8 mouse cellular contexts compared by ENCODE assay signal in the genomic region with DNA sequence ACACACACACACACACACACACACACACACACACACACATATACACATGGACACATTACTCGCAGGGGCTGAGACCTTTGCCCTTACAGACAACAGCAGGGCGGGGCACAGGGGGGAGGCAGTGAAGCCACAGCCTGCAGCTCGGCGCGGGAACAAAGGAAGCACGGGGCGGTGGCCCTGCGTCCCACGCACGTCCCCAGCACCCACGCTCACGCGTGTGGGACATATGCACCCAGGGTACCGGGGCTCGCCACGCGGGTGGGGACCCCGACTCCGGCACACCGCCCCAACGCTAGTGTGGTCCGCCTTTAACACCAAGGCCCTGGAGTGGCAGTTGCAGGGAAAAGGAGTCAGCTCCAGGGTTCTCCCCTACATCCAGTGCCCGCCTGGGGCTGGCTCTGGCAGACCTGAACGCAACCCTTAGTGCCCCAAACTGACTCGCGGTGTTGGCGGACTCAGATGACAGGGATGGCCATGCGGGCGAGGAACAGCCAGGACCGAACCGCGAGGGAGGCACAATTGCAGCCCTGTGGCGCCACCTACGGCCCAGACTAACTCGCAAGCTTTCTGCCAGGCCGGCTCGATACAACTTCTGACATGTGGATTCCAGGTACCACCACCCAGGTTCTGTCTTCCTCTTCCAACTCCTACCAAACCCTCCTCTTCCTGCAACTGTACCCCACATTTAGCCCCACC.
DNase-seq lines count a peak whose midpoint lies in the region; ATAC-seq and TF ChIP-seq lines count a peak whose summit lies in the region.

No protein-coding gene starts in this region.

- ATAC-seq in granulocyte monocyte progenitor cell, adult 5-6 weeks (replicated peaks; ENCODE audit: poor library complexity, severe bottlenecking), result peak; percentile 86
- ATAC-seq in intestine, postnatal 0 days, result peak; percentile 65
- peak; percentile 76 for ATAC-seq in midbrain, embryonic 11.5 days (ENCODE audit: low FRiP score)

- H3K27ac ChIP-seq in intestine, postnatal 0 days (ENCODE audit: low read depth, low read length), result no peak overlapping the region
- H3K27ac ChIP-seq in midbrain, embryonic 11.5 days (ENCODE audit: low read depth, low read length), result no peak overlapping the region

- H3K4me2 ChIP-seq in intestine, postnatal 0 days (replicated peaks; ENCODE audit: low read depth), result peak overlapping the region; percentile 88
- H3K4me2 ChIP-seq in midbrain, embryonic 11.5 days, result peak overlapping the region; percentile 82

- intact Hi-C loops in left cerebral cortex, postnatal 36 days (cut with DNase I), result loop anchor here (2.0 kb wide), 1 partner anchor 664 kb away; no protein-coding TSS in a partner anchor

- peak; percentile 91 to 96 for DNase-seq in adrenal gland, adult (ENCODE audit: inconsistent age in 2 of 2, low spot score in 1 of 2)
- peak; percentile 93 for DNase-seq in embryo, embryonic 10.5 days (ENCODE audit: low spot score)
- peak; percentile 78 for DNase-seq in left cerebral cortex, postnatal 36 days (ENCODE audit: low spot score in 2 of 2)
- DNase-seq in midbrain, embryonic 11.5 days (ENCODE audit: low spot score, missing footprints), result peak; percentile 97
- DNase-seq in right cerebral cortex, postnatal 4 days, result peak; percentile 96
- DNase-seq in yolk sac, embryonic 10.5 days (ENCODE audit: low spot score), result peak; percentile 83

- no peak overlapping the region for H3K9ac ChIP-seq in intestine, postnatal 0 days (ENCODE audit: low read depth, low read length)
- peak overlapping the region; percentile 65 for H3K9ac ChIP-seq in midbrain, embryonic 11.5 days (ENCODE audit: low read length)

- WGBS in intestine, postnatal 0 days, result 9% methylated on average over 36 of the region's 37 CpGs
- WGBS in midbrain, embryonic 11.5 days, result 24% methylated on average over 37 of the region's 37 CpGs

- H3K27me3 ChIP-seq in intestine, postnatal 0 days (replicated peaks; ENCODE audit: control insufficient read depth, insufficient read depth, low read length), result no peaks in the 10 kb centered on the region
- H3K27me3 ChIP-seq in midbrain, embryonic 11.5 days (ENCODE audit: control insufficient read depth, insufficient read depth, low read length), result no peaks in the 10 kb centered on the region

- H3K36me3 ChIP-seq in intestine, postnatal 0 days (ENCODE audit: control insufficient read depth, insufficient read depth), result no peaks in the 10 kb centered on the region
- H3K36me3 ChIP-seq in midbrain, embryonic 11.5 days (ENCODE audit: control insufficient read depth, insufficient read depth, low read length), result no peaks in the 10 kb centered on the region

- H3K4me3 ChIP-seq in intestine, postnatal 0 days (ENCODE audit: low read depth, low read length), result peak overlapping the region; percentile 40
- peak overlapping the region; percentile 28 for H3K4me3 ChIP-seq in midbrain, embryonic 11.5 days (ENCODE audit: low read depth, low read length)

- no peaks in the 10 kb centered on the region for H3K9me3 ChIP-seq in intestine, postnatal 0 days (ENCODE audit: control insufficient read depth)
- no peaks in the 10 kb centered on the region for H3K9me3 ChIP-seq in midbrain, embryonic 11.5 days (ENCODE audit: control insufficient read depth, low read length)

- peak; percentile 95 for TF ChIP-seq CTCF in intestine, postnatal 0 days (IDR thresholded peaks at IDR 0.05; ENCODE audit: low read depth)

- no peaks in the 10 kb centered on the region for H3K4me1 ChIP-seq in intestine, postnatal 0 days (replicated peaks; ENCODE audit: control insufficient read depth, insufficient read depth, low read length)
- peaks cover 6% of the 10 kb centered on the region for H3K4me1 ChIP-seq in midbrain, embryonic 11.5 days (ENCODE audit: control insufficient read depth, insufficient read depth, low read length)
